Mouse (Mus musculus) intestine, embryonic 16.5 days (tissue): ENCODE results near the gene Pdap1. TPM values are rescaled to one million over a fixed set of nuclear protein-coding genes. Genes with fewer than 3 reads are reported as not detected.
A peak's percentile ranks its signal among the peaks of the same experiment; 100 is the strongest.
"Not testable (repeated sequence)": the region's sequence is repeated elsewhere in the genome, so short reads cannot be mapped to it uniquely, and the experiment has no call there.

Source experiments
- ATAC-seq: fragments of 200-750 bp; cut with Nextera tagmentation; 2 replicates; pipeline ENCODE4 v1.8.0; 2017; ENCODE audit warnings: moderate TSS enrichment, moderate library complexity
- H3K27ac ChIP-seq: fragments of 300-500 bp; sonication (generic); 2 replicates; pipeline ENCODE4 v1.5.1; 2014; ENCODE audit warnings: mild to moderate bottlenecking, low read length
- H3K27me3 ChIP-seq: fragments of 300-500 bp; sonication (generic); replicated peaks from 2 replicates; pipeline ENCODE4 v1.6.1; 2014; ENCODE audit warnings: low read length, control low read depth, mixed read lengths; ENCODE audit not compliant: control insufficient read depth, insufficient read depth
- H3K36me3 ChIP-seq: fragments of 300-500 bp; sonication (generic); 2 replicates; pipeline ENCODE4 v1.6.1; 2014; ENCODE audit warnings: low read length, control low read depth; ENCODE audit not compliant: control insufficient read depth, insufficient read depth
- H3K4me1 ChIP-seq: fragments of 300-500 bp; sonication (generic); 2 replicates; pipeline ENCODE4 v1.6.1; 2014; ENCODE audit warnings: low read length, control low read depth, mixed read lengths; ENCODE audit not compliant: control insufficient read depth, insufficient read depth
- H3K4me2 ChIP-seq: fragments of 300-500 bp; sonication (generic); 2 replicates; pipeline ENCODE4 v1.6.1; 2014; ENCODE audit warnings: low read depth, low read length, control low read depth
- H3K4me3 ChIP-seq: fragments of 300-500 bp; sonication (generic); 2 replicates; pipeline ENCODE4 v1.5.1; 2014; ENCODE audit warnings: mild to moderate bottlenecking, low read length
- H3K9ac ChIP-seq: fragments of 300-500 bp; sonication (generic); 2 replicates; pipeline ENCODE4 v1.6.1; 2014; ENCODE audit warnings: low read depth, low read length
- H3K9me3 ChIP-seq: fragments of 300-500 bp; sonication (generic); 2 replicates; pipeline ENCODE4 v1.6.1; 2016; ENCODE audit warnings: low read length, control low read depth; ENCODE audit not compliant: control insufficient read depth
- WGBS: fragments of 180-500 bp; shearing (Covaris S2); extraction: QIAGEN DNeasy Blood & Tissue Kit; methylation state at CpG from one replicate; pipeline ENCODE4 v1.1.7; 2014; 5-methylcytosine and 5-hydroxymethylcytosine counted together
- polyA plus RNA-seq: library from polyadenylated mRNA; unstranded; fragments of >200 nt; fragmentation: Nextera tagmentation; extraction: Ambion mirVana; gene quantifications from 2 replicates; pipeline ENCODE4 v1.2.1, GENCODE M21; 2015

The Pdap1 gene
- polyA plus RNA-seq, 1 experiment from 2014 or later = 66.6 TPM

DNA sequence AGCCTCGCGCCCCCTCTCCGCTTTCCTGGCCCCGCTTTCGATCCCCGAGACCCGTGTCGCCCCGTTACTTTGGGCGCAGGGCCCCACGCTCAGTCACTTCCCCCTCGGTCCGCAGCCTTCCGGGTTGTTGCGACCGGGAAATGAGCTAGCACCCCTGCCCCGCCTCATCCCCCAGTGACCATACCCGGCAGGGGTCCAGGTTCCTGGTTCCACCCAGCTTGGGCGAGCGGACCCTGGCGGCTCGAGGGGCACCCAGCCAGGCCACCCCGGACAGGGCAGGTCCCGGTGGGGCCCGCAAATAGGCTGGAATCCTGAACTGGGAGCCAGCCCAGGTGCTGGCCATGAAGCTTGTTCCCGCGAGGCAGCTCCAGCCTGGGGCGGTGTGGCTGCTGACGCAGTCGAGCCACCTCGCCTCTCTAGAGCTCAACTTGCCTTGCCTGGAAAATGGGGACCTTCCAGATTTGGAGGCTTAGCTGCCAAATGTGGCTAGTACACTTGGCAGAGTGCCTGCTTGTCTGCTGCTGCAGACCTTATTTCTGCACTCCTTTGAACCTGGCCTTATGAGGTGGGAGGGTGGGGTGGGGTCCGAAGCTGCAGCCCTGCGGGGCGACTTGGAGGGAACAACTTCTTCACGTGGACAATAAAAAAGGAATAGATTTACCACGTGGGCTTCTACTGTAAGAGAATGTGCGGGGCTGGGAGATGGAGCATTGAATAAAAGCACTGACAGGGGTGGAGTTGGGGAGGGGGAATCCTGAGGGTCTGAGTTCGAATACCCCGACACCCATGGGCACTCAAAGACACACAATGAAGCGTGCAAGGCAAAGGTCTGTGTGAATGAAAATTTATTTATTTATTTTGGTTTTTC, 25.2 kb downstream of the Pdap1 start:
- 0 out of 2 replicates have a peak, but pooled peaks cover 8% of the 10 kb centered on the region for H3K36me3 ChIP-seq

DNA sequence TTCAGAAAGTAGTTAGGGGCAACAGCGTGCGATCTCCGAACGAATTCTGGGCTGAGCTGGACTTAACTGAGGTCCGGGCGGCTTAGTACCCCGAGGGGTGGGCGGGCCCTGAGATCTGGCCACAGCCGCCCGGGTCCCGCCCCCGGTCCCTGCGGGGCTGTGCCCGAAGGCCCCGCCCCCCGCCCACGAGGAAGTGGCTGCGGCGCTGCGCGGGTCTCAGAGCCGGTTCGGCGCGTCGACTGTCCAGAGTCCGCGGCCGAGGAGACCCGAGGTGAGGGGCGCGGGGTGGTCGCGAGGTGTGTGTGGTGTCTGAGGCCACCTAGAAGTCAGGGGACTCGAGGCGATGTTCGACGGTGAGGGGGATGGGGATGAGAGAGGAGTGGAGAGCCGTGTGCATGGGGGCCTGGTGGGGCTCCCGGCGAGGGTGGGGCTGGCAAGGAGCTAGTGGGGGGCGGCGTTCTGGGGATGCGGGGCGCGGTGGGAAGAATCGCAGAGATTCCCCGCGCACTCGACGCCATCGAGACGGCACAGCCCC, 25.9 kb downstream of the Pdap1 start, which contains the start of gene Arpc1b:
Arpc1b (plus strand) TSS at position 145 of the 535 bp plus-strand sequence.
- peak; percentile 82 for ATAC-seq
- Histone ChIP-seq H3K4me1 (peaks cover 22% of the 10 kb centered on the region), H3K4me2 (peak within 1 kb of the TSS; percentile 84), H3K9ac (peak within 1 kb of the TSS; percentile 84), H3K4me3 (peak within 1 kb of the TSS; percentile 91), H3K27me3 (no peaks in the 10 kb centered on the region), H3K27ac (peak within 1 kb of the TSS; percentile 83), H3K9me3 (no peaks in the 10 kb centered on the region), H3K36me3 (0 out of 2 replicates have a peak, but pooled peaks cover 10% of the 10 kb centered on the region)
- under 1% methylated on average over 42 of the region's 53 CpGs for WGBS

More for the DNA sequence above, 25.2 kb downstream of the Pdap1 start:
- Histone ChIP-seq H3K4me3 (peak overlapping the region; percentile 91), H3K4me2 (peak overlapping the region; percentile 84), H3K4me1 (peaks cover 22% of the 10 kb centered on the region), H3K27me3 (no peaks in the 10 kb centered on the region), H3K27ac (peak overlapping the region; percentile 83), H3K9me3 (no peaks in the 10 kb centered on the region), H3K9ac (peak overlapping the region; percentile 84)
- peak; percentile 41 for ATAC-seq
- WGBS = 14% methylated on average over 36 of the region's 40 CpGs

DNA sequence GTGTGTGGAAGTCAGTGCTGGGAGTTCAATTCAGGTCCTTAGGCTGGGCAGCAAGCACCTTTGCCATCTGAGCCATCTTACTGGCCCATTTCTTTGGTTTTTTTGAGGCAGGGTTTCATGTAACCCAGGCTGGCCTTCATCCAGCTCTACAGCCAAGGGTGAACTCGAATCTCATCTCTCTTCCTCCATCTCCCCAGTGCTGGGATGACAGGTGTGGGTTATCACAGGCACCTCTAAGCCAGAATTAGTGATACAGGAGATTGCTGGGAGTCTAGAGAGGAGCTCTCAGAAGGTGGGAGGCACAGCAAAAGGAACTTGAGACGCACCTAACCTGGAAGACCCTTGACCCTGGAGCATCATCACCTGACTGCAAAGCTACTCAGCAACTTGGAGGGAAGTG, 26.6 kb downstream of the Pdap1 start:
- H3K27ac ChIP-seq = peak overlapping the region; percentile 72
- peak overlapping the region; percentile 91 for H3K4me3 ChIP-seq
- H3K4me2 ChIP-seq = peak overlapping the region; percentile 84
- 23% methylated on average over 2 of the region's 2 CpGs for WGBS
- H3K9me3 ChIP-seq = no peaks in the 10 kb centered on the region
- peak overlapping the region; percentile 84; the same call in 1 of the 2 replicates for H3K9ac ChIP-seq
- peak; percentile 24 for ATAC-seq
- H3K27me3 ChIP-seq = no peaks in the 10 kb centered on the region
- H3K4me1 ChIP-seq = peaks cover 22% of the 10 kb centered on the region
- H3K36me3 ChIP-seq = 0 out of 2 replicates have a peak, but pooled peaks cover 10% of the 10 kb centered on the region

DNA sequence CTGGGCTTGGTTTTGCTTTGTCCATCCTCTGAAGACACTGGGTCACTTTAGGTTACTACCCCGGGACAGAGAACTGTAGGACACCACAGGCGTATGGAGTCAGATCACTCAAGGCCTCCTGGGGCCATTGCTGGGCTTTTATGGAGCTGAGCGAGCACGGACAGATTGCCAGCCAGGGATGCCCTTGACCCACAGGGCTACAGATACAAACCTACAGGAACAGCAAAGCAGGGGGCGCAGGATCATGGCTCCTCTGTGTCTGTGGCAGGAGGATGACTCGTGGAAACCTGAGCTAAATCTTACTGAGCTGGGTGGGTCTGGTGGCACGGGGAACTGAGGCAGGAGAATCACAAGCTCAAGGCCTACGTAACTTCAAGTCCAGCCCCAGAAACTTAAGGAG, 27.5 kb downstream of the Pdap1 start:
- H3K4me2 ChIP-seq = no peak overlapping the region
- 79% methylated on average over 8 of the region's 8 CpGs for WGBS

DNA sequence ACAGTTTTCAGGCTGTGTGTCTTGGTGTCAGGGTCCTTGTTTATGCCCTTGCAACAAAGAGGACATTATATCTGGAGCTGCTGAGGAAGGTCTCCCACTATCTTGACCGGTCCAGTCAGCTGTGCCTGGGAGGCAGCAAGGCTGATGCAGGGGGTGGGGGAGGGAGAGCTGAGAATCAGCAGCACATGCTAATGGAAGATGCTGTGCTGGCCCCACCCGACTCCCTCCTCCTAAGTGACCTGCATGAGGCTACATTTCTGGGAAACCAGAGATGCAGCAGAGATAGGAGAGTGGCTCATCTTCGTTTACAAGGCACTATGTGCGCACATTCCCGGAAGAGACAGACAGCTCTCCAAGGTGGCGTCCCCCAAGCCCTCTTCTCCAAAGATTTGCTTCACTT, 29.6 kb downstream of the Pdap1 start:
- H3K27ac ChIP-seq = no peak overlapping the region
- no peaks in the 10 kb centered on the region for H3K4me1 ChIP-seq
- H3K9me3 ChIP-seq = no peaks in the 10 kb centered on the region
- H3K4me2 ChIP-seq = no peak overlapping the region
- peaks cover 25% of the 10 kb centered on the region; the same call in 1 of the 2 replicates for H3K36me3 ChIP-seq
- no peaks in the 10 kb centered on the region for H3K27me3 ChIP-seq
- WGBS = 83% methylated on average over 6 of the region's 6 CpGs
- no peak overlapping the region for H3K9ac ChIP-seq
- ATAC-seq = no peak
- H3K4me3 ChIP-seq = no peak overlapping the region

More for the DNA sequence above, 27.5 kb downstream of the Pdap1 start:
- Histone ChIP-seq H3K27me3 (no peaks in the 10 kb centered on the region), H3K9ac (no peak overlapping the region), H3K4me3 (no peak overlapping the region), H3K9me3 (no peaks in the 10 kb centered on the region), H3K4me1 (peaks cover 16% of the 10 kb centered on the region), H3K27ac (no peak overlapping the region), H3K36me3 (0 out of 2 replicates have a peak, but pooled peaks cover 16% of the 10 kb centered on the region)
- ATAC-seq = no peak

DNA sequence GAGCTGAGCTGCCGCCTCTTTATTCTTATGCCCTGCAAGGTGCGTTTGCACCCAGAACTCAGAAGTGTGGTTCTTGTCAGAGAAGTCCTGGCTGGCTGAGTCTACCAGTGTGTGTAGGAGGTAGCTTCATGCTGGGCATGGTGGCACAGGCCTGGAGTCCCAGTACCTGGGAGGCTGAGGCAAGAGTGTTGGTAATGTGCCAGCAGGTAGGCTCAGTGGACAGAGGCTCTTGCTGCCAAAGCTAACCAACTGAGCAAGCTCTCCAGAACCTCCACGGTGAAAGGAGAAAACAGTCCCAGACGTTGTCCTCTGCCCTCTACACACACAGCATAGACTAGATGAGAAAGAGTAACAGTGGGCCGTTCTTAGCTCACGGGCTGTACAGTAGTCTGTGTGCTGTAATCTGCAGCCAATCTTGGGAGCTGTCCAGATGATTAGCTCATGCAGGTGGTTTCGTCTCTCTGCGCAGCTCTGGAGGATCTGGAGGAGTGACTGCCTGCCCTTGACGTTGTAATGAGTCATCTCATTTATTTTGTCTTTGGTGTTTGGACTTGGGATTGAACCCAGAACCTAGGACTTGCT, 34.3 kb downstream of the Pdap1 start:
- peaks cover 52% of the 10 kb centered on the region for H3K36me3 ChIP-seq
- no peak overlapping the region for H3K4me2 ChIP-seq
- no peak overlapping the region for H3K4me3 ChIP-seq
- no peak overlapping the region for H3K9ac ChIP-seq
- H3K27me3 ChIP-seq = no peaks in the 10 kb centered on the region
- H3K27ac ChIP-seq = no peak overlapping the region
- no peaks in the 10 kb centered on the region for H3K9me3 ChIP-seq
- no peaks in the 10 kb centered on the region for H3K4me1 ChIP-seq
- WGBS = 83% methylated on average over 9 of the region's 9 CpGs
- ATAC-seq = no peak

DNA sequence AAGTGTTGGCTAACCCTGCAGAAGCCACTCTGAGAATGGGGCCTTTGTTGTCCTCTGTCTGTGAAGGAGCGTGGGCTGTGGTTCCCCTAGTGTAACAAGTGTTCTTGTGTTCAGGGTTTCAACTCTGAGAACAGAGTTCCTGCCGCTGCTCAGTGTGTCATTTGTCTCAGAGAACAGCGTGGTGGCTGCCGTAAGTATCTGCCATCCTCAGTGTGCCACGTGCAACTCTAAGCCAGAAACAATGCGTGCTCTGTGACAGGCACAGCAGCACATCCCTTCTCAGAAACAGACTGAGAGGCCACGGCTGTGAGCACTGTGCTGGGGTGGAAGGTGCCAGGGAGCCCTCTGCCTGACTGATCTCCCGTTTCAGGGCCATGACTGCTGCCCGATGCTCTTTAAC, 35.7 kb downstream of the Pdap1 start:
- no peaks in the 10 kb centered on the region for H3K27me3 ChIP-seq
- WGBS = 87% methylated on average over 9 of the region's 9 CpGs
- H3K4me2 ChIP-seq = no peak overlapping the region
- H3K4me3 ChIP-seq = no peak overlapping the region
- H3K4me1 ChIP-seq = no peaks in the 10 kb centered on the region
- H3K27ac ChIP-seq = no peak overlapping the region
- ATAC-seq = no peak
- H3K9me3 ChIP-seq = no peaks in the 10 kb centered on the region
- H3K9ac ChIP-seq = no peak overlapping the region
- peaks cover 48% of the 10 kb centered on the region for H3K36me3 ChIP-seq

DNA sequence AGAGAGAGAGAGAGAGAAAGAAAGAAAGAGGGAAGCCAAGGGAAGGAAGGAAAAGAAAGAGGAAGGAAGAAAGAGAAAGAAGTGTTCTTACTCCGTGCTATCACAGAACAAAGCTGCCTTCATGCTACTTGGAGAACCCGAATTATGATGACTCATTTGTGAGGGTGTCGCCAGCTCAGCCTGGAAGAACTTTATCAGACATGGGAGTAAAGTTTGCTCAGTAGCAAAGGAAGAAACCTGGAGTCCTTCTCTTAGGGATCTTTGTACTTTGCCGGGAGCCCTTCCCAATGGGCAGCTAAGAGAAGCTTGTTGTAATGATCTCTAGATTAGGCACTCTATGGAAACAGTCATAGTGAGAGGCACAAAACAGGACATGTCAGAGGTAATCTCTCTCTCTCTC, 37.3 kb downstream of the Pdap1 start:
- Histone ChIP-seq H3K4me3 (no peak overlapping the region), H3K4me2 (no peak overlapping the region), H3K9me3 (no peaks in the 10 kb centered on the region), H3K36me3 (peaks cover 47% of the 10 kb centered on the region), H3K27ac (no peak overlapping the region), H3K9ac (no peak overlapping the region), H3K4me1 (no peaks in the 10 kb centered on the region), H3K27me3 (no peaks in the 10 kb centered on the region)
- WGBS = 62% methylated on average over 4 of the region's 4 CpGs
- ATAC-seq = peak; percentile 91

DNA sequence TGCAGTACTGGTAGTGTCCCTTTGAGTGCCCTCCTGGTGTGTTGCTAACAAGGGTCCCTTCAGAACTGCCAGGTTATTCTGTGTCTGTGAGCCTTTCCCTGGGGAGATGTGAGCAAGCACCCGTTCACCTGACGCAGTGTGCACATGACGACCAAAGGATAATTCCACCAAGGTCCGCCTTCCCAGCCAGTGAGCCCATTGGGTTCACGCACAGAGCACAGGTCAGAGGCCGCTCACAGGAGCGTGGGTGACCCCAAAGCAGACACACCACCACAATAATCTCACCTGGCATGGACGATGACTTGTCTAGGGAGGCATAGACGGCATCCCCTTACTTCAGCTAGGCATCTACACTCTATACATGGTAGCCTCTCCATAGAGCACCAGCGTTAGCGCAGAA, 38.6 kb downstream of the Pdap1 start:
- WGBS = 95% methylated on average over 11 of the region's 11 CpGs
- H3K36me3 ChIP-seq = peaks cover 47% of the 10 kb centered on the region
- not testable (repeated sequence) for H3K4me3 ChIP-seq, H3K27ac ChIP-seq, H3K9ac ChIP-seq, H3K27me3 ChIP-seq, H3K9me3 ChIP-seq, H3K4me1 ChIP-seq, ATAC-seq, H3K4me2 ChIP-seq
